Mouse (Mus musculus): ENCODE results near the gene Rps9.

Gene Rps9

DNA sequence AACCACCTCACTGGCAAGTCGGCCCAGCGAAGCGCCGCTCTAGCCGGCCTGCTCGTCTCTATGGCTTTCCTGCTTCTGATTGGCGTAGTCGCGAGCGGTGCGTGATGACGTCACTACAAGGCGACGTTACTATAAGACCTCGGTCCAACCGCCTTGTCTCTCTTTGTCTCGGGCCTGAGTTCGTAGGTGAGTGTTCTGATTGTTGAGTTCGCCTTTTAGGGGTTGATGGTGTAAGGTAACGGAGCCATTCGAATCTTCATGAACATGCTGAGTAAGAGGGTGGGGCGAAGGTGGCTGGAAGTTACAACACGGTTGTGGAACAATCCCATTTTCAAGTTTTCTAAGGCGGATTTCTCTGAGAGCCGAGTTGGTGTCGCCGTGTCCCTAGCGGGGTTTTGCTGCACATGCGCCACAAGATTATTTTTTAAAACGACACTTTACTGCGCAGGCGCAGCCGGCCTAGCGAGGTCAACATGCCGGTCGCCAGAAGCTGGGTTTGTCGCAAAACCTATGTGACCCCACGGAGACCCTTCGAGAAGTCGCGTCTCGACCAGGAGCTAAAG lies at the start of gene Rps9:
Gene Rps9 (plus strand): TSS at position 115 of the 563 bp plus-strand sequence.
- in situ Hi-C loops (cut with MboI; ENCODE audit: low pct_unique_long_range_greater_than_20kb in 1 of 2, low sequenced_read_pairs in 2 of 2, unreplicated experiment in 1 of 2), result no loop called here

DNA sequence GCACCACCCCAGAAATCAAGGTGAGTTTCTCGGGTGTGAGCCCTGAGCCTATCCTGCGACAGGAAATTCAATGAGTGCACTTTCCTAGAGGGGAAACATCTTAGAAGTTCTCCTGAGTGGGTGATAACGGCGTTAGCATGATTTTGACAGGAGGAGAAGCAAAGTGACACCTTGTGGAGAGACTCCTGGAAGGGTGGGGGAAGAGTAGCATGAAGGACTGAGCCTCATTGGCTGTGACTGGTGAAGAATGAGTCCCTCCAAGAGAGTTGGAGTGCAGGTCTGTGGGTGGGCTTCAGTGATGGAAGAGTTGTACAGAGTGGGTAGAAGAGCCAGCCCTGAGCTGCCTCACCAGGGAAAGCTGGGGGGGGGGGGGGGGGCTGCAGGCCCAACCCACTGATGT lies 46.8 kb upstream of the Rps9 start:
- in situ Hi-C loops (cut with MboI; ENCODE audit: low pct_unique_long_range_greater_than_20kb in 1 of 2, low sequenced_read_pairs in 2 of 2, unreplicated experiment in 1 of 2), result no loop called here

DNA sequence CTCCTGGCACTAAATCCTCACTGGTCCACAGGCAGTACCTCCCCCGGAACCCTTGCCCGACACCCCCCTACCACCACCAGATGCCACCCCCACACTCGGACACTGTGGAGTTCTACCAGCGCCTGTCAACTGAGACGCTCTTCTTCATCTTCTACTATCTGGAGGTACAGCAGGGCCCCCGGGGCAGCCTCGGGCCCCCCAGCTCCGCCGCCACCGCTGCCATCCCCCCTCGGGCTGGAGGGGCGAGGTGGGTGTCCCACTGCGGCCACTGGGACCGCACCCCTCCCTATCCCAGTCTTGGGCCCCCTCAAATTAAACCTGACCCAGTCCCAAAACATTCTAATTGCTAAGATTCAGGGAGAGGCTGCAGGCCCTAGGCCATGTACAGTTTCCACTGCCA lies 45.2 kb upstream of the Rps9 start:
- in situ Hi-C loops (cut with MboI; ENCODE audit: low pct_unique_long_range_greater_than_20kb in 1 of 2, low sequenced_read_pairs in 2 of 2, unreplicated experiment in 1 of 2), result no loop called here

DNA sequence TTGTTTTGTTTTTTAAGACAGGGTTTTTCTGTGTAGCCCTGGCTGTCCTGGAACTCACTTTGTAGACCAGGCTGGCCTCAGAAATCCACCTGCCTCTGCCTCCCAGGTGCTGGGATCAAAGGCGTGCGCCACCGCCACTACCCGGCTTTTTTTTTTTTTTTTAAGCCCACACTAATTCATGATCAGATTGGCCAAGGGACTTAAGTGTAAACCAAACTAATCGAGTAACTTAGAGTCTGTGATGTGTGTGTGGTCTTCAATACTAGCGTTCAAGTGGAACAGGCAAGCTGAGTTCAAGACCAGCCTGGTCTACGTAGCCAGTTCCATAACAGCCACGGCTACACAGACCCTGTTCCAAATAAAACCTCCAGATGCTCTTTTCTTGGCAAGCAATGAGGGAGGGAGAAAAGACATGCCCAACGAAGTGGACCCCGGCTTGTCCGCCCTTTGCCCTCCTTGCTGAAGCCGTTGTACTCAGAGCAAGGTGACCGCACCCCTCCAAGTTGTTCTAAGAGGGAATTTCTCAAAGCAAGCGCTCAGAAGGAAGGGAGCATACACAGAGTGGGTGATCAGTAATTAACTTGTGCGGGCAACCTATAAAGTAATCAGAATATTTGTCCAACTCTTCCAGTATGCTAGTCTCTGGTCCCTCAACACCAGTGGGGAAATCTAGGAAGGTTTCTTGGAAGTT lies 39.1 kb upstream of the Rps9 start:
- in situ Hi-C loops (cut with MboI; ENCODE audit: low pct_unique_long_range_greater_than_20kb in 1 of 2, low sequenced_read_pairs in 2 of 2, unreplicated experiment in 1 of 2), result loop anchor here in 1 of 2 experiments (5.0 kb wide), 1 partner anchor 37 kb away; the partner anchor contains the start of genes Prpf31 and Tfpt

DNA sequence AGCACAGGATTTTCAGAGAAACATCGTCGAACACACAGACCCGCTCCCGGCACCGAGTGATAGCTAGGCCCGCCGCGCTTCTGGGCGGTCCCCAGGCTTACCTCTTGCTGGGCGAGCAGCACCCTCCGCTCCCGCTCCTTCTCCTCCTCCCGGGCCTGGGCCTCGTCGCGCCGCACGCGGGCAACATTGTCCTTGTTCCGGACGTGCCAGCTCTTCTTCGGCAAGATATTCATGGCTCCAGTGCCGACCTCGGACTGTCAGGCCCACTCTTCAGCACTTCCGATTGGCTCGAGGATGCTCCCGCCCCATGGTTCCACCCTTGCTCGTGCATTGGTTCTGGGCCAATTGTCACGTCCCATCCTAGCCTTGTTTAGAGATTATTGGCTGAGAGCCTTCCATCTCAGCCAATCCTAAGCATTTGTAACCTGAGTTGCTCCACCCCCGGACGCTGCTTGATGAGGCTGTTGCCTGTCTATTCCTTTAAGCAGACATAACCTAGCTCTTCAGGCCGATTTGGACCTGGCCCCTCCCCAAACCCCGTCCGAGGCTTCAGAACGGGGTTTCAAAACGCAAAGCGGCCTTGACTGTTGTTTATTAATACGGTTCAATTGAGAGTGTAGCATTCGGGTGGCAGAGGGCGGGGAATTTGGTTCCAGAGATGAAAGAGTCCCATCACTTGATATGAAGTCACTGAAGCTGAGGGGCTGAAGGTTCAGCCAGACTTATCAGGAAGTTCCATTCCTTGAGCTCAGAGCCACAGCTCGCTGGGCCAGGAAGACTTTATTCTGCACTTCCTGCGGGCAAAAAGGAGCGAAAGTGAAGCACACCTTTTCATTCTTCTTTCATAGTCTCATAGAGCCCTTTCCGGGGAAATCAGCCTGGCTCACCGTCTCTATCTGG lies 38.3 kb upstream of the Rps9 start, which contains the start of gene Leng1:
Gene Leng1 (minus strand): TSS at position 626 of the 900 bp plus-strand sequence.
- in situ Hi-C loops (cut with MboI; ENCODE audit: low pct_unique_long_range_greater_than_20kb in 1 of 2, low sequenced_read_pairs in 2 of 2, unreplicated experiment in 1 of 2), result no loop called here

DNA sequence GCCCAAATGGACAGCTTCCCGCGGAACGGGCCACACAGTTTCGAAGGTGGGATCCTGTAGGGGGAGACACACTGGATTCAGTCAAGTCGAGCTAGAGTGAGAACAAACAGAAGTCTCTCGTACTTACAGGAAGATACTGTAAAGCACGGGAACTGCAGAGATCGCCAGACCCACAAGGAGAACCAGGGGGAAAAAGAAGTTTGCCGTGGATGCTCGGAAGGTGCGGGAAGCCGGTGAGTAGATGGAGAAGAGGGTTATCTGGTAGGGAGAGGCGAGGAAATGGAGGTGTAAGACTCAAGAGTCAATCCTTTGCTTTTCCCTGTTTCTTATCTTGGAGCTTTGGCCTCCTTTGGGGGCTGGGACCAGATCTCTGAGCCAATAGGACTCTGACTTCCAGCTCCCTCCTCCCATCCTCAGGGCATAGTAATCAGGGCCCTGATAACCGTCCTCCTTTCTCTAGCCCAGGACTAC lies 36.8 kb upstream of the Rps9 start:
- in situ Hi-C loops (cut with MboI; ENCODE audit: low pct_unique_long_range_greater_than_20kb in 1 of 2, low sequenced_read_pairs in 2 of 2, unreplicated experiment in 1 of 2), result no loop called here

DNA sequence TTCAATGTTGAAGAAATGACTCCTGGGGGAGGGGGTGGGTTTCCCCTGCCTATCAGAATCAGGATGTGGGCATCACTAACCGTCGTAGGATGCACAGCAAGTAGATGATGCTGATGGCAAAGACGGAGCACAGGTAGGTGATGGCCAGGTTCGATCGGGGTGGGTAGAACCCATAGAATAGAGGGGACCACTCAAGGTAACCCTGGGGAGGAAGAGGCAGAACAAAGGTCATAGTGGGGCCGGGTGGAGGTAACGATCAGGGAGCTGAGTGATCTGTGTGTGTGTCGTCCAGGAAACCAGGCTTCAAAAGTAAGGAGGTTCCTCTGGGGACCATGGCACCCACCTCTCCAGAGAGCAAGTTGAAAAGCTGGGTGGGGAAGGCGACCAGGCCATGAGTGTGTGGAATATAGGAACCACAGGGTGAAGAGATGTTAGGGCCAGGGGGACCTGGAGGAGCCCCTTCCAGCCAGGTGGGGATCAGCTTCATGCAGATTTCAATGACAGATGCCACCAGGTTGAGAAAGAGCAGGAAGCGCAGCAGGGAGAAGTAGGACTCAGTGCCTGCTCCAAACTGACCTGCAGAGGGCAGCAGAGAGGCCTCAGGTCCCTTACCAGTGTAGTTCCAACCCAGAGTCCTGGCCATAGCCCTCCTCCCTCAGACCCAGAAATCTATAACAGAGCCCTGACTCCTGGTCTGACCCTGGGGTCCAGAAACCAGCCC lies 29.1 kb upstream of the Rps9 start:
- in situ Hi-C loops (cut with MboI; ENCODE audit: low pct_unique_long_range_greater_than_20kb in 1 of 2, low sequenced_read_pairs in 2 of 2, unreplicated experiment in 1 of 2), result loop anchor here in 1 of 2 experiments (25.0 kb wide), 1 partner anchor 463 kb away; the partner anchor contains the start of gene Leng8

DNA sequence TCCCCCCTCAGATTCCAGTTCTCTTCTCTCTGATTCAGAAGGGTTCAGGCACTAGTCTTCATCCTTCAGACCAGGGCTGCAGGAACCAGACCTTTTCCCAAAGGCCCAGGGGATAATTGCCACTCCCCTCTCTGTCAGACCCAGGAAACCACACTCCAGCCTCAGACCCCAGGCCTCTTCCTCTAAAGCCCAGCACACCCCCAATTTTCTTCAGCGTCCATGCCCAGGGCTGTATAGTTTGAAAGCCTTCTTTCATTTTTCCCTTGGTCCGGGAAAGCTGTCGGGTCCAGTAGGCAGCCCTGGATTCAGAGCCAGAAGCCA lies 28.6 kb upstream of the Rps9 start:
- in situ Hi-C loops (cut with MboI; ENCODE audit: low pct_unique_long_range_greater_than_20kb in 1 of 2, low sequenced_read_pairs in 2 of 2, unreplicated experiment in 1 of 2), result loop anchor here in 1 of 2 experiments (25.0 kb wide), 1 partner anchor 462 kb away; the partner anchor contains the start of gene Leng8

DNA sequence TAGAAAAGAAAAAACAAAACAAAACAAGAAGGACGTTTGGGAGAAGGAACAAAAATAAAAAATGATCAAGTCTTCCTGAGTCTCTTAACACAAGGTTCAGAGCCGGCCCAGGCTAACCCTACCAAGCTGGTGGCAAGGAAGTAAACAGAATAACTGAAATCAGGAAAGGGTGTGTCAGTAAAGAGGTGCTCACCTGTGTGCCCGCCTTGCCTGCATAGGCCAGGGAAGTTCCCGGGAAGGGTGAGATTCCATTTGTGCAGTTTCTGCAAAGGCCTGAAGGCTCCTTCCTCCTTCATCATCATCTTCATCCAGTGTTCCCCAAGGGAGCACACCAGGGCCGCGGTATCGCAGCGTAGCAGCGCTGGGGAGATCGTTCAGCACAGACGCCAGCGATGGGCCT lies 27.4 kb upstream of the Rps9 start:
- in situ Hi-C loops (cut with MboI; ENCODE audit: low pct_unique_long_range_greater_than_20kb in 1 of 2, low sequenced_read_pairs in 2 of 2, unreplicated experiment in 1 of 2), result loop anchor here in 1 of 2 experiments (25.0 kb wide), 1 partner anchor 461 kb away; the partner anchor contains the start of gene Leng8

DNA sequence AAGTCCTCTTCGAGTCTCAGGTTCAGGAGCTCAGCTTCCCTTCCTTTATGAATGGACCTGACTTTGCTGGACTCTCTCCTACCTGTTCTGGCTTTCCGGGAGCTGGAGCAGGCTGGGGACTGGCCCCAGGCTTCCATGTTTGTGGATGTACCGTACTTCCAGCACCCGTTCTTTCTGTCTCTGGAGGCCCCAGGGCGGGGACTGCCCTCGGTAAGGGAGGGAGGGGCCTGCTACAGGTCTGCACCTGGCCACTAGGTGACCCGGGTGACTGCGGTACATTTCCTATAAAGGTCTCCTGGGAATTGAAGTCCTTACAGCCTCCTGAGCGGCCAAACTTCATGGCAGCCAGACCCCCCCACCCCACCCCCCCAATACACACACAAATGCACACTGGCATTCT lies 26.5 kb upstream of the Rps9 start, which contains the start of gene Tmc4:
Gene Tmc4 (minus strand): TSS at position 212 of the 400 bp plus-strand sequence.
- in situ Hi-C loops (cut with MboI; ENCODE audit: low pct_unique_long_range_greater_than_20kb in 1 of 2, low sequenced_read_pairs in 2 of 2, unreplicated experiment in 1 of 2), result loop anchor here in 1 of 2 experiments (25.0 kb wide), 1 partner anchor 460 kb away; the partner anchor contains the start of gene Leng8

DNA sequence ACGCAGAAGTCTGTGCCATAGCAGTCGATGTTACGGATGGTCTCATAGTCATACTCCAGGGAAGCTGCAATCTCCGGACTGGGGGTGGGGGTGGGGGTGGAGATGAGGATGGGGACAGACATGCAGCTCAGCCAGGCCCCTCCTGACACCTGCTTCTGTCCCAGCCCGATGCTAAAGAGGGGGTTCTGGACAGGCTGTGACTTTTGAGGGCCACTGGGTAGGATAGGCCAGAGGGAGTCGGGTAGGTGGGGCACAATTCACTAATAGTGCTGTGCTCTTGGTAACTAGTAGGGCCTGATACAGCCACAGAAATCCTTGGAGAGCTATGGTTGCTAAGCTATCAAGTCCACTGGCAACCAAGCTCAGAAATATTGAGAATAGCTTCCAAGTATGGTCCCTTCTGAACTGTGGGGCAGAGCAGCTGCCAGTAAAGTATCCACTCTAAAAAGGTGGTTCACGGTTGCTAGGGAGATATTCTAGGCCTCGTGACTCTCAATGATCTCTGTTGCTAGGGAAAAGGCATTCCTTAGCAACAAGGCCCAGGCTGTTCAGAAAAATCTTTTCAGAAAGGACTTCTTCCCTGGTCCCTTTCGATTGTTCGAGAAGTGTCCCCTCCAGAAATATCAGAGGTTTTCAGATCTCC lies 19.8 kb upstream of the Rps9 start:
- in situ Hi-C loops (cut with MboI; ENCODE audit: low pct_unique_long_range_greater_than_20kb in 1 of 2, low sequenced_read_pairs in 2 of 2, unreplicated experiment in 1 of 2), result loop anchor here in 1 of 2 experiments (10.0 to 25.0 kb wide), 2 partner anchors 221 to 453 kb away; partner anchors contain the start of gene Leng8

DNA sequence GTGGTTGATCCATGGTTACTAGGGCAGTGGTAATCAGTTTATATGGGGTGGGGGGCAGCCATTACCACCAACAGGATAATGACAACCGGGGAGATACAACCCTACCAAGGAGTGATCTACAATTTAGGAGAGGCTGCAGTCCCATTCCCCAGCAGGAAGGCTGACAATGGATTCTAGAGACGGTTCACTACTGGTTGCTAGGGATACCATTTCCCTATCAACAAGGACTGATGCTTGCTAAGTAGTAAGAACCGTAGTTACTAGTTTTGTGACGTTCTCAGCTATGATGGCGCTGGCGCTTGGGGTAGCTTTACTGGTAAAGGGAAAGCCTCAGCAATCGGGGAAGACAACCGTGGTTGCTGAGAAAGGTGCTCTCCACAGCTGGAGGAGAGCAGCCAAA lies 19.1 kb upstream of the Rps9 start:
- in situ Hi-C loops (cut with MboI; ENCODE audit: low pct_unique_long_range_greater_than_20kb in 1 of 2, low sequenced_read_pairs in 2 of 2, unreplicated experiment in 1 of 2), result loop anchor here in 1 of 2 experiments (10.0 to 25.0 kb wide), 2 partner anchors 220 to 453 kb away; partner anchors contain the start of gene Leng8

DNA sequence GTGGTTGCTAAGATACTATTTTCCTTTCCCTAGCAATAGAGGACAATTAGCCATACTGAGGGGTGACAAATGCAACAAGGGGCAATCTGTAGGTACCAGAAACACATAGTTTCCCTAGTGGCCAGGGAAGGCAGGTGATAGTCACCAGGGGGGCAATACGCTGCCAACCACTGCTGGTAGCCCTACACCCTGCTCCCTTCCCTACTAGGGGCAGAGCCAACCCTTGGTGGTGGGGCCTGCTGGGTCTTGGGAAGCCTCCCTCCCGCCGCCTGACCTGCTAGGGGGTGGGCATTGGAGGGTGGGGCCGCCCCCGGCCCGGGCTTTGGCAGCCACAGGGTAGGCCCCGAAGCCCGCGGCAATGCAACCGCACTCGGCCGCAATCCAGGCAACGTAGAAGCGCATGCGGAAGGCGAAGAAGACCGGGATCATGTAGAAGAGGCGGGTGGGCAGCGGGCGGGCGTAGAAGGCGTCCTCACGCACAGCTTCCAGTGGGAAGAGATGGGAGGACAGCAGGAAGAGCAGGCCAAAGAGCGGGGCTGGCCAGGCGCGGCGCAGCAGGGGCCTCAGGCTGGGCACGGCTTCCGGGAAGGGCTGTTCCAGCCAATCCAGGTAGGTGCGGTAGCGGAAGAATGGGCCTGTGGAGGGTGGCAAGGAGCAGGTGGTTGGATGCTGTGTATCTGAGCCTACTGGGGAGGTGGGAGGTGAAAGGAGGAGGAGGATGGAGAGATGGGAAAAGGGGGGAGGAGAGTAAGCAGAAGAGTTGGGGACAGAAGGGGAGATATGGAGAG lies 18.2 kb upstream of the Rps9 start:
- in situ Hi-C loops (cut with MboI; ENCODE audit: low pct_unique_long_range_greater_than_20kb in 1 of 2, low sequenced_read_pairs in 2 of 2, unreplicated experiment in 1 of 2), result loop anchor here in 1 of 2 experiments (10.0 to 25.0 kb wide), 2 partner anchors 219 to 452 kb away; partner anchors contain the start of gene Leng8

DNA sequence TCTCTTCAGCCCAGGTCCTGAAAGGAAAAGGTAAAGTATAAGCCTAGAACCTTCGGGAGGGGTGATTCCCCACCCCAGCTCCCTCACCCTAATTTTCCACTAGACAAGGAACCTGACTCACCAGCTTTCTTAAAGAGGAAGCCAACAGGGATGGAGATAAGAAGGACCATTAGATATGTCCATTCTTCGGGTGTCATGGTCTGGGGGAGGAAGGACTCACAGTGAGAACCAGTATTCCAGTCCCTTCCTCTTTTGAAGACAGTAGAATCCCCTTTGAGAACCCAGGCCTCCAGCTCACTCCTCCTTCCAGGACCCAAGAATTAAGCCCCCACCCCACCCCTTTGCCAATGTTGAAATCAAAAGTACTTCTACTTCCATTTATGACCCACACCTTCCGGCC lies 11.9 kb upstream of the Rps9 start:
- in situ Hi-C loops (cut with MboI; ENCODE audit: low pct_unique_long_range_greater_than_20kb in 1 of 2, low sequenced_read_pairs in 2 of 2, unreplicated experiment in 1 of 2), result loop anchor here in 1 of 2 experiments (25.0 kb wide), 1 partner anchor 445 kb away; the partner anchor contains the start of gene Leng8

DNA sequence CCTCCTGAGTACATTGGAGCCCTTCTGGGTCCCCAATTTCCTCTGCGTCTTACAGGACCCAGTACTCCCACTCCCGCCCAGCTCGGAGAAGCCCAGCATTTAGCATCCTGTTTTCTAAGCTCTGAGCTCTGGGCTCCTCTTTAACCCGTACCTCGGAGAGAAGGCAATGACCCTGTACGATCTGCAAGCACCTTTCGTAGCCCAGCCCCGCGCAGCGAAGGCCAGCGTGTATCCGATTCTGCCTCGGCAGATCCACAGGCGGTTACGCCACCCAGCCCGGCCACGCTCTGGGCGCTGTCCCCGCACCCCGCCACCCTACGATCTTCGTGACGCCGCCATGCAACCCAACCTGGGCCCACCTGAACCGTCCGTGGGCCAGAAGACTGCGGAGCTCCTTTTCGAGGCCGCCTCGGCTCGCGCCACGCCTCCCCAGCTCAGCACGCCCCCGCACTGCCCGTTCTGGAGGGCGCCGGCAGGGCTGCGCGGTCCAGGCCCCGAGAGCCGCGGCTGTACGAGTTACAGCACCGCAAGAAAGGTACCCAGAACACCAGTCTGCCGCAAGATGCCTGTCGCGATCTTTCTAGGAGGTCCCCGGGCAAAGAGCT lies 11.3 kb upstream of the Rps9 start, which contains the start of gene Tsen34:
Gene Tsen34 (plus strand): TSS at position 482 of the 605 bp plus-strand sequence.
- in situ Hi-C loops (cut with MboI; ENCODE audit: low pct_unique_long_range_greater_than_20kb in 1 of 2, low sequenced_read_pairs in 2 of 2, unreplicated experiment in 1 of 2), result loop anchor here in 1 of 2 experiments (25.0 kb wide), 1 partner anchor 445 kb away; the partner anchor contains the start of gene Leng8

Data from mouse embryonic stem cell (cell line).